Mouse (Mus musculus): ENCODE measurements around the gene Itfg2. TPM values are rescaled to one million over a fixed set of nuclear protein-coding genes. Genes with fewer than 3 reads are reported as not detected.

The Itfg2 gene
- 22.5 and 27.6 TPM in 2 replicates for polyA plus RNA-seq (2014; fragmentation: Nextera tagmentation; extraction: Ambion mirVana)

DNA sequence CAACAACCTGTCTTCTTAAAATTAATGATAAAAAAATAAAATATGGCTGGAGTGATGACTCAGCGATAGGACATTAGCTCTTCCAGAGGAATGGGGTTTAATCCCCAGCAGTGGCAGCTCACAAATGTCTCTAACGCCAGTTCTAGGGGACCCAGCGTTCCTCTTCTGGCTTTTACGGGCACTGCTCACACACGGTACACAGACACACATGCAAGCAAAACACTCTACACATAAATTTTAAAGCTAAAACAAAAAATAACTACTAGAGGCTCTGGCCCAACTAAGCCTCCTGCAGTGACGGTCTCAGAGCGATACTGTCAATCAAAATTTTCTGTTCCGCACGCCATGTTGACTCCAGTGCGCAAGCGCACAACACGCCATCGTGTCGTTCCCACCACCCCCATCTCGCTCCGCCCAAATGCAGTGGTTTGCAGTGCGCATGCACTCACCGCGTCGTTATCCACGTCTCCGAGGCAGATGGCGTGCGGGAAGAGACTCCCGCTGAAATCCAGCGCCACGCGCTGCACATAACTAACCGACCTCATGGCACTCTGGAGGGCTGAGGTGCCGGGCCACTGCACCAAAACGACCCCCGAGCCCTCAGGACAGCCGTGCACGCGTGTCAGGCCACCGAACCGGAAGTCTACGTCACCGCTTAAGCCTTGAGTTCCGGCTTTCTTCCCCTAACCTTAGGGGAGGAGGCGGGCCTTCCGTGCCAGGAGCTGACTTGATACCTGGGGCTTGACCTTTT is at the start of gene Itfg2:
Gene Itfg2 (minus strand): TSS at position 663 of the 751 bp plus-strand sequence.
- no peaks in the 10 kb centered on the region for H3K27me3 ChIP-seq (replicated peaks; ENCODE audit: control insufficient read depth, insufficient read depth, low read length)
- peak; percentile 95 for ATAC-seq (ENCODE audit: low read depth)
- peak within 1 kb of the TSS; percentile 71 for H3K4me3 ChIP-seq (ENCODE audit: low read depth, low read length)
- peak within 1 kb of the TSS; percentile 95 for H3K27ac ChIP-seq (replicated peaks; ENCODE audit: low read depth, low read length)
- H3K4me2 ChIP-seq (ENCODE audit: low read depth, low read length): peak within 1 kb of the TSS; percentile 74
- peaks cover 19% of the 10 kb centered on the region for H3K36me3 ChIP-seq (ENCODE audit: control insufficient read depth, insufficient read depth, low read length)
- peak within 1 kb of the TSS; percentile 78 for H3K9ac ChIP-seq (ENCODE audit: low read depth, low read length)
- no peaks in the 10 kb centered on the region for H3K9me3 ChIP-seq (ENCODE audit: control insufficient read depth, low read length)
- peaks cover 5% of the 10 kb centered on the region; the same call in 1 of the 2 replicates for H3K4me1 ChIP-seq (ENCODE audit: control insufficient read depth, insufficient read depth, low read length)
- WGBS: under 1% methylated on average over 41 of the region's 42 CpGs
- peak; percentile 98 for DNase-seq (ENCODE audit: low spot score)

DNA sequence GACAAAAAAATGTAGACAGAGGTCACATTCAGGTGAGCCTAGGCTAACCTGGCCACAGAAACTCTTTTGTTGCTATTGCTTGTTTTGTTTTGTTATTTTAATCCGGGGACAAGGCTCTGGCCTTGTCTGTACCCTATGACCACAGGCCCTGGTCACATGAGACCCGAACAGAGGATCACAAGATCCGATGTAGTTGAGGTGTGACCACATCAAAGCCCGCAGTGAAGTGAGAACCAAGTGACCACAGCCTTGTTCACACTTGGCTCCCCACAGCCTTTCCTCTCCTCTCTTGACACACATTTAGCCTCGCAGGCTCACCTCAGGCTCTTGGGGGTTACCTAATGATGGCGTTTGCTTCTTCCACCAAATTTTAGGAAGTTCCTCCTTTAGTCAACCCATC is 49.4 kb upstream of the Itfg2 start:
- 88% methylated on average over 6 of the region's 6 CpGs for WGBS
- Histone ChIP-seq H3K4me1 (ENCODE audit: control insufficient read depth, insufficient read depth, low read length) (no peaks in the 10 kb centered on the region), H3K36me3 (ENCODE audit: control insufficient read depth, insufficient read depth, low read length) (no peaks in the 10 kb centered on the region), H3K9ac (ENCODE audit: low read depth, low read length) (no peak overlapping the region), H3K27me3 (replicated peaks; ENCODE audit: control insufficient read depth, insufficient read depth, low read length) (no peaks in the 10 kb centered on the region), H3K9me3 (ENCODE audit: control insufficient read depth, low read length) (no peaks in the 10 kb centered on the region), H3K4me2 (ENCODE audit: low read depth, low read length) (no peak overlapping the region), H3K27ac (replicated peaks; ENCODE audit: low read depth, low read length) (no peak overlapping the region), H3K4me3 (ENCODE audit: low read depth, low read length) (no peak overlapping the region)
- ATAC-seq (ENCODE audit: low read depth) (no peak), DNase-seq (ENCODE audit: low spot score) (no peak)

DNA sequence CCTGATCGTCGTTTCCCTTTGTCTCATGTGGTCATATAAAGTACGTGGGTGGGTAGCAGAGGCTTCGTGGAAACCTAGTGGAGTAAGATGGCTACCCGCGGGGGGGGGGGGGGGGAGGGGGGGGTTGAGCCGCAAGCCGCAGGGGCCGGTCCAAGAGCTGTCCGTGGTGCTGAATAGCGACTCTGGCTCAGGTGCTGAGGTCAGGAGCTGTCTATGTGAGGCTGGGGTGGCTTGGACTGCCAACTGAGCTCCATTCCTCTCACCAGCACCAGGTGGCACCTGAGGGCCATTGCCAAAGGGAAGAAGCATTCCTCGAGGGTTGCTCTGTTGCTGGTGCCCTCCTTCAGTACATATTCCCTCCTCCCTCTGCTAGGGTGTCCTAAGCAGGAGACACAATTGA is 44.7 kb upstream of the Itfg2 start:
- Histone ChIP-seq H3K27me3 (replicated peaks; ENCODE audit: control insufficient read depth, insufficient read depth, low read length) (no peaks in the 10 kb centered on the region), H3K4me3 (ENCODE audit: low read depth, low read length) (no peak overlapping the region), H3K9me3 (ENCODE audit: control insufficient read depth, low read length) (no peaks in the 10 kb centered on the region), H3K36me3 (ENCODE audit: control insufficient read depth, insufficient read depth, low read length) (no peaks in the 10 kb centered on the region), H3K4me2 (ENCODE audit: low read depth, low read length) (0 out of 2 replicates have a peak overlapping the region, but pooled peaks have one; percentile 29), H3K9ac (ENCODE audit: low read depth, low read length) (no peak overlapping the region), H3K27ac (replicated peaks; ENCODE audit: low read depth, low read length) (no peak overlapping the region), H3K4me1 (ENCODE audit: control insufficient read depth, insufficient read depth, low read length) (no peaks in the 10 kb centered on the region)
- WGBS: 8% methylated on average over 12 of the region's 12 CpGs
- ATAC-seq (ENCODE audit: low read depth) (no peak), DNase-seq (ENCODE audit: low spot score) (peak; percentile 43)

DNA sequence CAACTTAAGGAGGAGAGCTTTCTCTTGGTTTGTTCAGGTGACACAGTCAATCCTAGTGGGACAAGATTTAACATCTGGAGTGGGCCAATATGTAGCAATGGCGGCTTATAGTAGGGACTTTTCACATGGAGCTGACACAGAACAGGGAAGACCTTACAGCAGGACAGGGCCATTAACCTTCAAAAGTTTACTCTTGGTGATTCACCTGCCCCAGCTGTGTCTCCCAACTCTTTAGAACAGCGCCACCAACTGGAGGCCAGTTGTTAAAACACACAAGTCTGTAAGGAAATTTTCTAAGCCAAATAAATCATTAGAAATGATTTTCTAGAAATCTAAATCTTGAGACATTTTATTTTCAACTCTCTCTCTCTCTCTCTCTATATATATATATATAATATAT is 42.6 kb upstream of the Itfg2 start:
- no peaks in the 10 kb centered on the region for H3K4me1 ChIP-seq (ENCODE audit: control insufficient read depth, insufficient read depth, low read length)
- no peaks in the 10 kb centered on the region for H3K27me3 ChIP-seq (replicated peaks; ENCODE audit: control insufficient read depth, insufficient read depth, low read length)
- no peak overlapping the region for H3K9ac ChIP-seq (ENCODE audit: low read depth, low read length)
- no peak for ATAC-seq (ENCODE audit: low read depth)
- no peak overlapping the region for H3K4me3 ChIP-seq (ENCODE audit: low read depth, low read length)
- no peaks in the 10 kb centered on the region for H3K9me3 ChIP-seq (ENCODE audit: control insufficient read depth, low read length)
- 49% methylated on average over 2 of the region's 2 CpGs for WGBS
- H3K4me2 ChIP-seq (ENCODE audit: low read depth, low read length): no peak overlapping the region
- H3K27ac ChIP-seq (replicated peaks; ENCODE audit: low read depth, low read length): no peak overlapping the region
- H3K36me3 ChIP-seq (ENCODE audit: control insufficient read depth, insufficient read depth, low read length): no peaks in the 10 kb centered on the region
- DNase-seq (ENCODE audit: low spot score): no peak

DNA sequence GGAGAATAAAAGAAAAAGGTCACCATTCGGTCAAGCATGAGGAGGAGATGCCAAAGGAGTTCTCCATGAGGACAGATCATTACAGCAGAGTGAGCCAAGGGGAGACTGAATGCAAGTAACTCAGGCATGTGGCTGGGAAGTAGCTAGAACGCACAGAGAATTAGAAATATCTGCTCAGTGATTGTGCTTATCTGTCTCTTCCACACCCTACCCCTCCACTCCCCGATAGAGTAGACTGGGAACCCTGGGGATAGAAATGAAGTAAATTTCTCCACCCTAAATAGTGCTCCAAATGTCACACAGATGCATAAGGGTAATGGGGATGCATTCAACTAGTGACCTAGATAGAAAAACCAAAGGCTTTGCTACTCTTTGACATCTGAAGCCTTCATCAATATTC is 41.8 kb upstream of the Itfg2 start:
- DNase-seq (ENCODE audit: low spot score): no peak
- H3K9ac ChIP-seq (ENCODE audit: low read depth, low read length): no peak overlapping the region
- no peak overlapping the region for H3K4me3 ChIP-seq (ENCODE audit: low read depth, low read length)
- no peaks in the 10 kb centered on the region for H3K27me3 ChIP-seq (replicated peaks; ENCODE audit: control insufficient read depth, insufficient read depth, low read length)
- H3K4me2 ChIP-seq (ENCODE audit: low read depth, low read length): no peak overlapping the region
- no peak for ATAC-seq (ENCODE audit: low read depth)
- H3K4me1 ChIP-seq (ENCODE audit: control insufficient read depth, insufficient read depth, low read length): no peaks in the 10 kb centered on the region
- H3K27ac ChIP-seq (replicated peaks; ENCODE audit: low read depth, low read length): no peak overlapping the region
- WGBS: 78% methylated on average over 3 of the region's 3 CpGs
- H3K36me3 ChIP-seq (ENCODE audit: control insufficient read depth, insufficient read depth, low read length): no peaks in the 10 kb centered on the region
- no peaks in the 10 kb centered on the region for H3K9me3 ChIP-seq (ENCODE audit: control insufficient read depth, low read length)

DNA sequence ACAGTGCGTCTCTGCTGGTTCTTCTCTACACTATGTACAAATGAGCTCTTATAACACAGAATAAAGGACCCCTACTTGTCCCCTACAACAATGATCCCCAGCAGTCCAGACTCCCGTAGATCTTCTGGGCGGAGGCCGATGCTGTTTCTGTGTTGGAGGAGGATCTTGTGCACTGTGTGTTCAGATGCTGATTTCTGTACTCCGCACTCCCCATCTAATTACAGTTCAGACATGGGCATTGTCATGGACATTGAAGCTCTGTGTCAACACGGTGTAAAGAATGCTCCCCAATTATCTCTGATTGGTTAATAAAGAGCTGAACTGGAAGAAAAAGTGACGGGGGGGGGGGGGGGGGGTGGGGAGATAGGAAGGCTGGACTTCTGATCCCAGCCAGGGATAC is 41.3 kb upstream of the Itfg2 start:
- Histone ChIP-seq H3K27ac (replicated peaks; ENCODE audit: low read depth, low read length) (no peak overlapping the region), H3K9ac (ENCODE audit: low read depth, low read length) (no peak overlapping the region), H3K27me3 (replicated peaks; ENCODE audit: control insufficient read depth, insufficient read depth, low read length) (no peaks in the 10 kb centered on the region), H3K36me3 (ENCODE audit: control insufficient read depth, insufficient read depth, low read length) (no peaks in the 10 kb centered on the region), H3K4me3 (ENCODE audit: low read depth, low read length) (no peak overlapping the region), H3K9me3 (ENCODE audit: control insufficient read depth, low read length) (no peaks in the 10 kb centered on the region), H3K4me1 (ENCODE audit: control insufficient read depth, insufficient read depth, low read length) (no peaks in the 10 kb centered on the region), H3K4me2 (ENCODE audit: low read depth, low read length) (no peak overlapping the region)
- 31% methylated on average over 6 of the region's 7 CpGs for WGBS
- ATAC-seq (ENCODE audit: low read depth) (no peak), DNase-seq (ENCODE audit: low spot score) (no peak)

DNA sequence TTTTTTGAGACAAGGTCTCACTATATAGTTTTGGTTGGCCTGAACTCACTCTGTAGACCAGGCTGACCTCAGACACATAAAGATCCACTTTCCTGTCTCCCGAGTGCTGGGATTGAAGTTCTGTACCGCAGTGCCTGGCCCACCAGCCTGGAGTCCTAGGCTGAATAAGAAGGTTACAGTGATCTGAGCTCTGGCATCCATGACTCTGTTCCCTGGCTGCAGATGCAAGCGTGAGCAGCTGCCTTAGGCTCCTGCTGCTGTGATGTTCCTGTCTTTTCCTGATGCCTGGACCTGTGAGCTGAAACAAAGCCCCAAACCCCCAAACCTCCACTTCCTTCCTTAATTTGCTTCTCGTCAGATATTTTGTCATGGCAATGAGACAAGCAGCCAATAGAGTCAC is 40.3 kb upstream of the Itfg2 start:
- Histone ChIP-seq H3K4me1 (ENCODE audit: control insufficient read depth, insufficient read depth, low read length) (no peaks in the 10 kb centered on the region), H3K27me3 (replicated peaks; ENCODE audit: control insufficient read depth, insufficient read depth, low read length) (no peaks in the 10 kb centered on the region), H3K36me3 (ENCODE audit: control insufficient read depth, insufficient read depth, low read length) (no peaks in the 10 kb centered on the region), H3K4me2 (ENCODE audit: low read depth, low read length) (no peak overlapping the region), H3K9ac (ENCODE audit: low read depth, low read length) (no peak overlapping the region), H3K9me3 (ENCODE audit: control insufficient read depth, low read length) (no peaks in the 10 kb centered on the region), H3K4me3 (ENCODE audit: low read depth, low read length) (no peak overlapping the region), H3K27ac (replicated peaks; ENCODE audit: low read depth, low read length) (no peak overlapping the region)
- WGBS: 57% methylated on average over 4 of the region's 4 CpGs
- no peak for ATAC-seq (ENCODE audit: low read depth)
- no peak for DNase-seq (ENCODE audit: low spot score)

DNA sequence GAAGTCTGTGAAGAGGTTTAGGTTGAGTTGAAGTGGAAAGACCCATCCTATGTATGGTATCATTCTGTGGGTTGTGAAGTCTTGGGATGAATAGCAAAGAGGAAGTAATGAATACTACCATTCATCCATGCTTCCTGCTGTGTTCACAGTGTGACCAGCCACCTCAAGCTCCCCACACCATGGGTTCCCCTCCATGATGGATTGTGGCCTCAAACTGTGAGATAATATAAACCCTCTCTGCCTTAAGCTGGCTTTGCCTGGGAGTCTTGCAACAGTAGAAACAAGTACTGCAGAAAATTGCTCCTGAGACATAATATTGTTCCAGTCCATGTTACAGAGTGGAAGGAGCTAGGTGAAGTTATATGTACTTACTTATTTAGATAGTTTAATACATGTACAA is 36.9 kb upstream of the Itfg2 start:
- DNase-seq (ENCODE audit: low spot score): no peak
- H3K4me3 ChIP-seq (ENCODE audit: low read depth, low read length): no peak overlapping the region
- H3K4me1 ChIP-seq (ENCODE audit: control insufficient read depth, insufficient read depth, low read length): no peaks in the 10 kb centered on the region
- ATAC-seq (ENCODE audit: low read depth): no peak
- H3K9ac ChIP-seq (ENCODE audit: low read depth, low read length): no peak overlapping the region
- no peaks in the 10 kb centered on the region for H3K27me3 ChIP-seq (replicated peaks; ENCODE audit: control insufficient read depth, insufficient read depth, low read length)
- no peaks in the 10 kb centered on the region for H3K9me3 ChIP-seq (ENCODE audit: control insufficient read depth, low read length)
- H3K4me2 ChIP-seq (ENCODE audit: low read depth, low read length): no peak overlapping the region
- H3K36me3 ChIP-seq (ENCODE audit: control insufficient read depth, insufficient read depth, low read length): no peaks in the 10 kb centered on the region
- no peak overlapping the region for H3K27ac ChIP-seq (replicated peaks; ENCODE audit: low read depth, low read length)

Data from embryonic facial prominence, embryonic 14.5 days (tissue).